Comparison of ENCODE assay signal across 9 mouse cellular contexts in genomic region chr11:83077714-83078422, GRCm38 (mm10). TPM values are rescaled to one million over a fixed set of nuclear protein-coding genes. Genes with fewer than 3 reads are reported as not detected.
DNase-seq lines count a peak whose midpoint lies in the region; ATAC-seq lines count a peak whose summit lies in the region.
"Had no signal": no experiment of that assay in that cellular context is flagged by ENCODE, and none has a peak within 500 bp of the region (broad histone marks: within the 10 kb centered on the region; RNA-seq: fewer than 3 reads in every experiment).

No protein-coding gene starts in this region.

- H3K9me3 ChIP-seq in lung, embryonic 15.5 days, result no peaks in the 10 kb centered on the region
- H3K9me3 ChIP-seq in hindbrain, embryonic 12.5 days (replicated peaks), result no peaks in the 10 kb centered on the region

- H3K27ac ChIP-seq in lung, embryonic 15.5 days, result peak overlapping the region; percentile 29
- H3K27ac ChIP-seq in hindbrain, embryonic 12.5 days, result no peak overlapping the region

- WGBS in lung, embryonic 15.5 days, result 18% methylated on average over 3 of the region's 3 CpGs
- 89% methylated on average over 3 of the region's 3 CpGs for WGBS in hindbrain, embryonic 12.5 days

- peak; percentile 49; the same call in 1 of the 2 replicates for ATAC-seq in lung, embryonic 15.5 days (ENCODE audit: borderline replicate concordance, extremely low read depth, low FRiP score, low TSS enrichment)
- ATAC-seq in hindbrain, embryonic 12.5 days (ENCODE audit: low FRiP score), result no peak

- no peaks in the 10 kb centered on the region for H3K36me3 ChIP-seq in lung, embryonic 15.5 days
- no peaks in the 10 kb centered on the region for H3K36me3 ChIP-seq in hindbrain, embryonic 12.5 days

- H3K9ac ChIP-seq in lung, embryonic 15.5 days, result no peak overlapping the region
- no peak overlapping the region for H3K9ac ChIP-seq in hindbrain, embryonic 12.5 days

- H3K4me2 ChIP-seq in lung, embryonic 15.5 days, result no peak overlapping the region
- no peak overlapping the region for H3K4me2 ChIP-seq in hindbrain, embryonic 12.5 days (replicated peaks)

- DNase-seq in left cerebral cortex, postnatal 14 days (ENCODE audit: low spot score in 2 of 2), result peak; percentile 22 to 29
- no peak for DNase-seq in left cerebral cortex, postnatal 36 days (ENCODE audit: low spot score in 2 of 2)
- DNase-seq in gastrocnemius, postnatal 36 days, result peak; percentile 50 to 64
- peak; percentile 70 for DNase-seq in kidney, adult 18-20 months
- DNase-seq in spleen, postnatal 36 days (ENCODE audit: low spot score in 2 of 2), result peak; percentile 90 to 94
- DNase-seq in left cerebral cortex, postnatal 4 days, result no peak

- H3K4me3 ChIP-seq in lung, embryonic 15.5 days, result no peak overlapping the region
- no peak overlapping the region for H3K4me3 ChIP-seq in hindbrain, embryonic 12.5 days

- 0 out of 2 replicates have a peak, but pooled peaks cover 4% of the 10 kb centered on the region for H3K4me1 ChIP-seq in lung, embryonic 15.5 days
- no peaks in the 10 kb centered on the region for H3K4me1 ChIP-seq in hindbrain, embryonic 12.5 days

- intact Hi-C loops in left cerebral cortex, postnatal 14 days (cut with DNase I), result no loop called here
- intact Hi-C loops in left cerebral cortex, postnatal 36 days (cut with DNase I), result no loop called here
- intact Hi-C loops in gastrocnemius, postnatal 36 days (cut with DNase I), result no loop called here
- intact Hi-C loops in left cerebral cortex, postnatal 4 days (cut with DNase I), result no loop called here

- H3K27me3 ChIP-seq in lung, embryonic 15.5 days, result no peaks in the 10 kb centered on the region
- H3K27me3 ChIP-seq in hindbrain, embryonic 12.5 days, result no peaks in the 10 kb centered on the region

RNA-seq across cellular contexts. Expression of gene Slfn2, which starts 13.0 kb away (rescaled TPM):
- 1 to 10 TPM in 1 of 2 experiments, under 1 TPM in 1; 0.78 to 1.3 TPM for total RNA-seq in left cerebral cortex, postnatal 14 days (2021)
- 1 to 10 TPM; 1.1 to 1.8 TPM for total RNA-seq in left cerebral cortex, postnatal 36 days (2021)
- total RNA-seq in gastrocnemius, postnatal 36 days (2021), result 1 to 10 TPM in 1 of 2 experiments, under 1 TPM in 1; 0.56 to 1.1 TPM
- polyA plus RNA-seq in lung, embryonic 15.5 days (2015; fragmentation: Nextera tagmentation; extraction: Ambion mirVana), result 5.8 and 7.6 TPM in 2 replicates
- polyA plus RNA-seq in hindbrain, embryonic 12.5 days (2016; fragmentation: Nextera tagmentation; extraction: Ambion mirVana), result 1.7 and 2.4 TPM in 2 replicates
- total RNA-seq in left cerebral cortex, postnatal 4 days (2021), result under 1 TPM; 0.42 to 0.68 TPM

RNA-seq across cellular contexts. Expression of gene Slfn1, which starts 38.8 kb away (rescaled TPM):
- total RNA-seq in left cerebral cortex, postnatal 14 days (2021), result not detected
- not detected for total RNA-seq in left cerebral cortex, postnatal 36 days (2021)
- total RNA-seq in gastrocnemius, postnatal 36 days (2021), result under 1 TPM in 1 of 2 experiments, not detected in 1; 0.17 TPM
- polyA plus RNA-seq in lung, embryonic 15.5 days (2015; fragmentation: Nextera tagmentation; extraction: Ambion mirVana), result 0.96 and 1.3 TPM in 2 replicates
- not detected in 2 replicates for polyA plus RNA-seq in hindbrain, embryonic 12.5 days (2016; fragmentation: Nextera tagmentation; extraction: Ambion mirVana)
- total RNA-seq in left cerebral cortex, postnatal 4 days (2021), result not detected
- total RNA-seq: layer of hippocampus, postnatal 14 days had no signal

RNA-seq across cellular contexts. Expression of gene Slfn8, which starts 57.3 kb away (rescaled TPM):
- under 1 TPM; 0.36 to 0.62 TPM for total RNA-seq in left cerebral cortex, postnatal 14 days (2021)
- total RNA-seq in left cerebral cortex, postnatal 36 days (2021), result under 1 TPM; 0.34 to 0.39 TPM
- under 1 TPM; 0.17 to 0.18 TPM for total RNA-seq in gastrocnemius, postnatal 36 days (2021)
- 0.29 and 0.74 TPM in 2 replicates for polyA plus RNA-seq in lung, embryonic 15.5 days (2015; fragmentation: Nextera tagmentation; extraction: Ambion mirVana)
- polyA plus RNA-seq in hindbrain, embryonic 12.5 days (2016; fragmentation: Nextera tagmentation; extraction: Ambion mirVana), result 0.34 and 0.53 TPM in 2 replicates
- total RNA-seq in left cerebral cortex, postnatal 4 days (2021), result under 1 TPM in 1 of 2 experiments, not detected in 1; 0.12 TPM

Comparison
In these comparisons a context has a peak if more than half of its experiments do, and no peak if none do; other contexts are left out.
1. DNase-seq: peak in left cerebral cortex, postnatal 14 days (2 of 2), gastrocnemius, postnatal 36 days (2 of 2), kidney, adult 18-20 months (single experiment) and spleen, postnatal 36 days (2 of 2); none in left cerebral cortex, postnatal 36 days (0 of 2) and left cerebral cortex, postnatal 4 days (single experiment).